Mouse (Mus musculus) ovary, adult 2 months (tissue): ENCODE results near the gene Hsf2bp. TPM values are rescaled to one million over a fixed set of nuclear protein-coding genes. Genes with fewer than 3 reads are reported as not detected.

Experiments used
- polyA plus RNA-seq: library from polyadenylated mRNA; depleted of rRNA; stranded (reverse); fragments of >200 nt; gene quantifications from 2 replicates; pipeline ENCODE4 v1.2.3, GENCODE M21; 2012; rRNA removed

Gene Hsf2bp
- polyA plus RNA-seq = 0.37 and 0.48 TPM in 2 replicates

DNA sequence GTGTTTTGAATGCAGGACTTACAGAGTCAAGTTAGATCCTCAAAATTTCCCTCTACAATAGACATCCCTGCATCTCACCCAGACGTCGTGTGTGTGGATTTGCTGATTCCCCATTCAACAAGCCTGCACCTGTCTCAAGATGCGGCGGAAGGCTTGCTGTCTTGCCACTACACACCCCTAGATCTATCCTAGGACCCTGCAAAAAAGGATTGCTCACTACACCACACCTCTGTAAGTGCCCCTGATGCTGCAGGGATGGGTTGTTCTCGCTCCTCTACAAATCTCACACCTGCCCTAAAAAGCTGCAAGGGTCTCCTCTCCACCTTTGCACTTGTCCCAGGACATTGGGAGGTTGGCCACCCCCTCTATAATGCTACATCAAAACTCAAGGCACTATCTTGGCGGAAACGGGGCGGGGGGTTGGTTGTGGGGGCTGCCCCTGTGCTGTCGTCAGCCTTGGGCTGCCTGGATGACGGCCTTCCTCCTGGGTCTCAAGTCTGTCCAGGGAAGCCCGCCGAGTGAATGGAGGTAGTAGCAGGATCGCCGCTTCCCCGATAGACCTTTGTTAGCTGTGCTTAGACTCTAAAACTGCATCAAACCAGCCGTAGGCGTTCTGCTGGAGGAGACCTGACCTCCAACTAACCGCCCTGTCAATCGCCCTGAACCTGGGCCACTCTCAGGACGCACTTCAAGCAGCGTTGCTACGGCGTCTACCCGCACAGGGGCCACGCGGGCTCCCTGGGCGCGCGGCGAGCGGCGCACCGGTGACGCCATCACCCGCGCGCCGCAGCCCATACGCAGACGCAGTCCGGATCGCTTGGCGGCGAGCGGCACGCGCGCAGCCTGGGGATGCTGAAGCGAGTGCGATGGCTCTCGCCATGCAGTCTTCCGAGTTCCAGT lies at the start of gene Hsf2bp, which contains the start of gene Rrp1b:
Gene Hsf2bp, minus strand, starts transcription at position 741 of the 900 bp plus-strand sequence.
Gene Rrp1b, plus strand, starts transcription at position 492 of the 900 bp plus-strand sequence.

Other genes starting within 250 kb of the Hsf2bp start
- gene Sik1, start 180.5 kb downstream of the Hsf2bp start, polyA plus RNA-seq = 31.5 and 33.7 TPM in 2 replicates
- 12.9 and 21.8 TPM in 2 replicates for gene Rrp1b, start 249 bp downstream of the Hsf2bp start, polyA plus RNA-seq
- gene Notch3, start 130.5 kb upstream of the Hsf2bp start, polyA plus RNA-seq = 55.4 and 66.8 TPM in 2 replicates
- gene Ephx3, start 153.2 kb upstream of the Hsf2bp start, polyA plus RNA-seq = 0.84 and 1.4 TPM in 2 replicates
- gene Brd4, start 248.4 kb upstream of the Hsf2bp start, polyA plus RNA-seq = 40.1 and 44.5 TPM in 2 replicates